Mouse (Mus musculus) liver, postnatal 0 days (tissue): Measurements from ENCODE around the gene Fut9. TPM values are rescaled to one million over a fixed set of nuclear protein-coding genes. Genes with fewer than 3 reads are reported as not detected.

ENCODE experiments used
- ATAC-seq: fragments of 200-750 bp; cut with Nextera tagmentation; 2 replicates; pipeline ENCODE4 v1.8.0; 2017; ENCODE audit warnings: mild to moderate bottlenecking, moderate library complexity
- DNase-seq: peaks from one replicate; pipeline ENCODE4 v3.0.0-alpha.2; 2016
- H3K27ac ChIP-seq: fragments of 300-500 bp; sonication (generic); 2 replicates; pipeline ENCODE4 v1.5.1; 2014; ENCODE audit warnings: antibody characterized with exemption, moderate library complexity, mild to moderate bottlenecking, low read depth
- H3K27me3 ChIP-seq: fragments of 300-500 bp; sonication (generic); 2 replicates; pipeline ENCODE4 v1.6.1; 2014; ENCODE audit warnings: low read length, control low read depth, mixed read lengths; ENCODE audit not compliant: insufficient read depth
- H3K36me3 ChIP-seq: fragments of 300-500 bp; sonication (generic); replicated peaks from 2 replicates; pipeline ENCODE4 v1.6.1; 2014; ENCODE audit warnings: mild to moderate bottlenecking, control low read depth, low read length, moderate library complexity, mixed read lengths; ENCODE audit not compliant: insufficient read depth
- H3K4me1 ChIP-seq: fragments of 300-500 bp; sonication (generic); 2 replicates; pipeline ENCODE4 v1.6.1; 2014; ENCODE audit warnings: antibody characterized with exemption, mild to moderate bottlenecking, control low read depth; ENCODE audit not compliant: insufficient read depth
- H3K4me2 ChIP-seq: fragments of 300-500 bp; sonication (generic); 2 replicates; pipeline ENCODE4 v1.6.1; 2014; ENCODE audit warnings: low read depth, mild to moderate bottlenecking, low read length, moderate library complexity, mixed read lengths
- H3K4me3 ChIP-seq: fragments of 300-500 bp; sonication (generic); 2 replicates; pipeline ENCODE4 v1.5.1; 2014; ENCODE audit warnings: low read depth, low read length
- H3K9ac ChIP-seq: fragments of 300-500 bp; sonication (generic); replicated peaks from 2 replicates; pipeline ENCODE4 v1.6.1; 2014; ENCODE audit warnings: mild to moderate bottlenecking, moderate library complexity
- H3K9me3 ChIP-seq: fragments of 300-500 bp; sonication (generic); 2 replicates; pipeline ENCODE4 v1.6.1; 2016; ENCODE audit warnings: mild to moderate bottlenecking, control low read depth, low read length, mixed read lengths
- CTCF ChIP-seq: sonication (generic); IDR thresholded peaks from 2 replicates; pipeline ENCODE4 v1.5.1; 2016; ENCODE audit warnings: antibody characterized with exemption, low read depth
- EP300 ChIP-seq: IDR thresholded peaks from 2 replicates; pipeline ENCODE4 v1.6.1; 2016; ENCODE audit warnings: antibody characterized with exemption, low read depth, mild to moderate bottlenecking
- WGBS: fragments of 180-500 bp; shearing (Covaris S2); extraction: QIAGEN DNeasy Blood & Tissue Kit; methylation state at CpG from one replicate; pipeline ENCODE4 v1.1.7; 2014; ENCODE audit not compliant: insufficient replicate concordance; 5-methylcytosine and 5-hydroxymethylcytosine counted together
- polyA plus RNA-seq: library from polyadenylated mRNA; unstranded; fragments of >200 nt; fragmentation: Nextera tagmentation; extraction: Ambion mirVana; gene quantifications from 2 replicates; pipeline ENCODE4 v1.2.1, GENCODE M21; 2015

Gene Fut9
- polyA plus RNA-seq, 1 experiment from 2014 or later, result not detected

DNA sequence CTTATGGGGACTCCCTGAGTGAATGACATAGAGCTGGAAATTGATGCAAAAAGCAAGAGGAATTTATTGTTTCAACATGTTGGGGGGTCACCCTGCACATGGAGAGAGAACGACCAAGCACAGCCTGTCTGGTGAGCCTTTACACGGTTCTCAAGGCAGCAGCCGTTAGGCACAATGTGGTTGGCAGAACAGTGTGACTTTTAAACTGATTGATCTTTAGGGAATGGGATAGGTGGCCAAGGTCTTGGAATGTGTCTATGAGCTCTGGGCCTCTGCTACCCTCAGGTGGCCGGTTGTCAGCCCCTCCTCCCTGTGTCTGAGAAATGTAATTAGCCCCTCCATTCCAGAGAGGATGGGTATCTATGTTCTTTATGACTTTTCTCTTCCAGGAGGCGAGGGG is 171.9 kb downstream of the Fut9 start:
- Histone ChIP-seq H3K9me3 (no peaks in the 10 kb centered on the region), H3K4me2 (no peak overlapping the region), H3K36me3 (no peaks in the 10 kb centered on the region), H3K9ac (no peak overlapping the region), H3K4me1 (no peaks in the 10 kb centered on the region), H3K4me3 (no peak overlapping the region), H3K27ac (no peak overlapping the region), H3K27me3 (no peaks in the 10 kb centered on the region)
- TF ChIP-seq CTCF (no peak), EP300 (no peak)
- 65% methylated on average over 5 of the region's 5 CpGs for WGBS
- DNase-seq (no peak), ATAC-seq (no peak)

DNA sequence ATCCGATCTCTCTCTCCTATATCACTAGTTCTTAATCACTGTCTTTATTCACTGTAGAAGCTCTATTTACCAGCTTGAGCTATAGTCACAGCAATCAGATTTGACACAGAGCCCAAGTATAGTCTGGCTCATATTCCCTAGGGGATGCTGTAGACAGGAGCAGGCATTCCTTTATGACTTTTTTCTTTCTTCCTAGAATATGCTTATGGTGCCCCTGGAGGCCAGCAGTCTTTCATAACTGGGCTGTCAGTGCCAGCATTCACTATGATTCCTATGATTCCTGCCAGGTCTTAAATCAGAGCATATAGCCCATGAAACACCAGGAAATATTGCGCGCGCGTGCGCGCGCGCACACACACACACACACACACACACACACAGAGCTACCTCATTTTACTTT is 172.6 kb downstream of the Fut9 start:
- ATAC-seq (no peak), DNase-seq (no peak)
- no peak overlapping the region for H3K4me2 ChIP-seq
- no peak overlapping the region for H3K4me3 ChIP-seq
- H3K9me3 ChIP-seq, result no peaks in the 10 kb centered on the region
- 95% methylated on average over 9 of the region's 9 CpGs for WGBS
- H3K4me1 ChIP-seq, result no peaks in the 10 kb centered on the region
- H3K27me3 ChIP-seq, result no peaks in the 10 kb centered on the region
- no peak overlapping the region for H3K9ac ChIP-seq
- TF ChIP-seq EP300, result no peak
- TF ChIP-seq CTCF, result no peak
- H3K36me3 ChIP-seq, result no peaks in the 10 kb centered on the region
- no peak overlapping the region for H3K27ac ChIP-seq

DNA sequence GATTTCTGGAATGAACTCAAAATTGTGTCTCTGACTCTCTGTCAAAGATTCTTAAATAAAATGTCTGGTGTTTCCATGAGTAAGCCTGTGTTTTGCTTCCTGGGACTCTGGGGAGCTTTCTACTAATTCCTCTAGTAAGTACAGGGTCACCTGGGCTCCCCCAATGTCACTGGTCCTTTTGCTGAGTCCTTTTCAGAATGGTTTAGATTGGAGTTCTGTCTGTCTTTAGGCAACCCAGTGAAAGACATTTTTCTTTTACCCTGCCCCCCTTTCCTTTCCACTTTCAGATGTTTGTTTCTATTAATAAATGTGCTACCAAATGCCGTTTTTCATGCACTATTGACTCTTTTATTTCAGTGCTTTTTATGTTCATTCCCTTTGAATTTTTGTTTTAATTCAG is 173.0 kb downstream of the Fut9 start:
- no peak for TF ChIP-seq CTCF
- TF ChIP-seq EP300, result no peak
- no peaks in the 10 kb centered on the region for H3K27me3 ChIP-seq
- no peak for ATAC-seq
- no peak overlapping the region for H3K9ac ChIP-seq
- H3K9me3 ChIP-seq, result no peaks in the 10 kb centered on the region
- H3K4me2 ChIP-seq, result no peak overlapping the region
- no peak overlapping the region for H3K4me3 ChIP-seq
- H3K4me1 ChIP-seq, result no peaks in the 10 kb centered on the region
- H3K27ac ChIP-seq, result no peak overlapping the region
- DNase-seq, result no peak
- no peaks in the 10 kb centered on the region for H3K36me3 ChIP-seq
- WGBS, result 56% methylated on average over 1 of the region's 1 CpGs

DNA sequence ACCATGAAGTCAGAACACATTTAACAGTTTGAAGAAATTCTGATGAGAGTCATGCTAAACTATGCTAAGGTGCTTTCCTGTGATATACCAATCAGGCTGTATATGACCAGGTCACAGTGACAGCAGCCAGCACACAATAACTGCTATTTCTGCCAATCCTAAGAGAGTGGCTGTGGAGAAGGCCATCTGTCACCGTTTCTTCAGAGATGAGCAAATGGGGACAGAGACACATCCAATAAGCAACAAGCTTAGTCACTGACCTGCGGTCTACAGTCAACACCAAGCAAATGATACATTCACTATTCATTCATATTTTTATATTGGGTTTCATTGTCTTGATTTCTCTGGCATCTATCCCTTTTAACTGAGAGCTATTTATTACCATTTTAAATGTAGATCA is 176.9 kb downstream of the Fut9 start:
- ATAC-seq (no peak), DNase-seq (no peak)
- H3K27me3 ChIP-seq, result no peaks in the 10 kb centered on the region
- no peak overlapping the region for H3K4me3 ChIP-seq
- TF ChIP-seq CTCF (no peak), EP300 (no peak)
- no peaks in the 10 kb centered on the region for H3K36me3 ChIP-seq
- H3K4me1 ChIP-seq, result no peaks in the 10 kb centered on the region
- no peaks in the 10 kb centered on the region for H3K9me3 ChIP-seq
- no peak overlapping the region for H3K4me2 ChIP-seq
- H3K27ac ChIP-seq, result no peak overlapping the region
- no peak overlapping the region for H3K9ac ChIP-seq
- 77% methylated on average over 2 of the region's 2 CpGs for WGBS

DNA sequence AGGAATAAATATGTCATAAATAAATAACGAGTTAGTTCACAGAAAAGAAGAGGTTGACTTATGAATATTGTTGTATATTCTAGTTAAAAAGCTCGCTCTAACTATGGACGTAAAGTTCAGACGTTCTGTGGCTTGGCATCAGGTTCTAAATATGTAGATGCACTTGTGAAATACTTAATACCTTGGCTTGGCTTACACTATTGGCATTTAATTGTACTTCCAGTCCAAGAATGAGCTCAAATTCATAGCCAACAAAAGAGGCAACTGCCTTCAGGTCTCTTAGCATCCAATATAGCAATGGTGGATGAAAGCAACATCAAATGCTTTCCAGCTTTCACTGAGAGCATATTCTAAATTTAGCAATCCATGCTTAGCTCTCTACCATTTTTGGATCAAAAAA is 182.7 kb downstream of the Fut9 start:
- no peaks in the 10 kb centered on the region for H3K27me3 ChIP-seq
- H3K4me3 ChIP-seq, result no peak overlapping the region
- H3K27ac ChIP-seq, result no peak overlapping the region
- TF ChIP-seq EP300 (no peak), CTCF (no peak)
- no peak overlapping the region for H3K4me2 ChIP-seq
- H3K4me1 ChIP-seq, result no peaks in the 10 kb centered on the region
- H3K36me3 ChIP-seq, result no peaks in the 10 kb centered on the region
- ATAC-seq (no peak), DNase-seq (no peak)
- H3K9me3 ChIP-seq, result no peaks in the 10 kb centered on the region
- WGBS, result 62% methylated on average over 4 of the region's 4 CpGs
- no peak overlapping the region for H3K9ac ChIP-seq

DNA sequence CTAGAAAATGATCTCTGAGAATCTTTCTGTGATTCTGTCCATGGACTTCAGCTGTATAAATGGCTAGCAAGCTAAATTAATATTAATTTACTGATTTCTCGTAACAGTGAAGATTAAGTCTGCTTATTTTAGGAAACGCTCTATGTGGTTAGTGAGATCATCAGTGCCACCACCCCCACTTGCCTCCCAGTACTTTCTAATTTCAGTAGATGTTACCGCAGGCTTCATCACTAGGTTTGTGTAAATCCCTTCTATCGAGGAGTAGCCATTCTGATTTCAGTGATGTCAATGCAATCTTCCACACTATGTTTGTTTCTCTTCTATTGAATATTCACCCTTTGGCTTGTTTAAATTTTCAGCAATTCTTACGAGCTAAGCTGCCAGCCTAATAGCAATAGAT is 186.6 kb downstream of the Fut9 start:
- Histone ChIP-seq H3K9me3 (no peaks in the 10 kb centered on the region), H3K4me1 (no peaks in the 10 kb centered on the region), H3K27me3 (no peaks in the 10 kb centered on the region), H3K36me3 (no peaks in the 10 kb centered on the region), H3K4me2 (no peak overlapping the region), H3K27ac (no peak overlapping the region), H3K4me3 (no peak overlapping the region), H3K9ac (no peak overlapping the region)
- ATAC-seq (no peak), DNase-seq (no peak)
- no peak for TF ChIP-seq CTCF
- TF ChIP-seq EP300, result no peak
- 71% methylated on average over 5 of the region's 5 CpGs for WGBS

DNA sequence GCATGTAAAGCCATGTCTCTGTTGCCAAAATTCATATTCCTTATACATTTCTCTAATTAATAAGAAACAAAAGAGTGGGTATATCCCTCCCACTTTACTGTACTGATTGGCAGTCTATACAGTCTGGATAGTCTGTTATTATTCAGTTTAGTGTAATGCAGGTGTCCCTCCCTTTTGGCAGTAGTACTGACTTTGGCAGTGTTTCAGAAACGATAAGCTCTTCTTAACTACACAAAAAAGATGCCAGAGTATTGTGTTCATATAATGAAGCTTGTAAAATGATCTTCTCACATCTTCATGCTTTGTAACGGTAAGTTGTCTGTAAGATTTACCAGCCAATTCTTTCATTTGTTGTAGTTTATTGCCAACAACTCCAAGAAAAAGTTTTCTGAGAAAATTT is 189.6 kb downstream of the Fut9 start:
- Histone ChIP-seq H3K9ac (no peak overlapping the region), H3K9me3 (no peaks in the 10 kb centered on the region), H3K27ac (no peak overlapping the region), H3K27me3 (no peaks in the 10 kb centered on the region), H3K4me3 (no peak overlapping the region), H3K4me2 (no peak overlapping the region), H3K4me1 (no peaks in the 10 kb centered on the region), H3K36me3 (no peaks in the 10 kb centered on the region)
- 69% methylated on average over 2 of the region's 2 CpGs for WGBS
- TF ChIP-seq CTCF (no peak), EP300 (no peak)
- DNase-seq (no peak), ATAC-seq (no peak)
